Mouse (Mus musculus): Measurements from ENCODE around the gene Fgd6. TPM values are rescaled to one million over a fixed set of nuclear protein-coding genes. Genes with fewer than 3 reads are reported as not detected.

The Fgd6 gene
- polyA plus RNA-seq, 1 experiment from 2014 or later, result 3.1 TPM

Other genes with a start within 250 kb of the Fgd6 start
- 0.26 and 0.84 TPM in 2 replicates for gene Usp44, start 204.4 kb upstream of the Fgd6 start, polyA plus RNA-seq (2014; fragmentation: Nextera tagmentation; extraction: Ambion mirVana)
- gene Metap2, start 138.9 kb upstream of the Fgd6 start, polyA plus RNA-seq (2014; fragmentation: Nextera tagmentation; extraction: Ambion mirVana), result 142 and 173 TPM in 2 replicates
- gene Vezt, start 184 bp upstream of the Fgd6 start, polyA plus RNA-seq (2014; fragmentation: Nextera tagmentation; extraction: Ambion mirVana), result 64.1 and 74.8 TPM in 2 replicates
- gene Nr2c1, start 112.0 kb downstream of the Fgd6 start, polyA plus RNA-seq (2014; fragmentation: Nextera tagmentation; extraction: Ambion mirVana), result 7.3 and 8.6 TPM in 2 replicates
- 412 and 492 TPM in 2 replicates for gene Ndufa12, start 162.7 kb downstream of the Fgd6 start, polyA plus RNA-seq (2014; fragmentation: Nextera tagmentation; extraction: Ambion mirVana)